Mouse (Mus musculus) forebrain, embryonic 15.5 days (tissue): ENCODE data around the gene Gal. TPM values are rescaled to one million over a fixed set of nuclear protein-coding genes. Genes with fewer than 3 reads are reported as not detected.

Source experiments
- ATAC-seq: fragments of 200-750 bp; cut with Nextera tagmentation; replicated peaks from 2 replicates; pipeline ENCODE4 v1.8.0; 2017; ENCODE audit warnings: mild to moderate bottlenecking, moderate TSS enrichment, moderate library complexity
- H3K27ac ChIP-seq: fragments of 300-500 bp; sonication (generic); replicated peaks from 2 replicates; pipeline ENCODE4 v1.5.1; 2015; ENCODE audit warnings: mild to moderate bottlenecking, inconsistent platforms
- H3K27me3 ChIP-seq: fragments of 300-500 bp; sonication (generic); 2 replicates; pipeline ENCODE4 v1.6.1; 2015; ENCODE audit warnings: inconsistent platforms
- H3K36me3 ChIP-seq: fragments of 300-500 bp; sonication (generic); 2 replicates; pipeline ENCODE4 v1.6.1; 2015; ENCODE audit warnings: mild to moderate bottlenecking, inconsistent platforms
- H3K4me1 ChIP-seq: fragments of 300-500 bp; sonication (generic); 2 replicates; pipeline ENCODE4 v1.6.1; 2015; ENCODE audit warnings: inconsistent platforms
- H3K4me2 ChIP-seq: fragments of 300-500 bp; sonication (generic); replicated peaks from 2 replicates; pipeline ENCODE4 v1.6.1; 2015; ENCODE audit warnings: mild to moderate bottlenecking, inconsistent platforms
- H3K4me3 ChIP-seq: fragments of 300-500 bp; sonication (generic); 2 replicates; pipeline ENCODE4 v1.5.1; 2015; ENCODE audit warnings: mild to moderate bottlenecking, inconsistent platforms
- H3K9ac ChIP-seq: fragments of 300-500 bp; sonication (generic); replicated peaks from 2 replicates; pipeline ENCODE4 v1.6.1; 2015; ENCODE audit warnings: mild to moderate bottlenecking, inconsistent platforms
- H3K9me3 ChIP-seq: fragments of 300-500 bp; sonication (generic); 2 replicates; pipeline ENCODE4 v1.6.1; 2016; ENCODE audit warnings: inconsistent platforms
- WGBS: fragments of 180-500 bp; shearing (Covaris S2); methylation state at CpG from one replicate; pipeline ENCODE4 v1.1.7; 2015; ENCODE audit warnings: mixed read lengths; 5-methylcytosine and 5-hydroxymethylcytosine counted together
- polyA plus RNA-seq: library from polyadenylated mRNA; unstranded; fragments of >200 nt; fragmentation: Nextera tagmentation; extraction: Ambion mirVana; gene quantifications from 2 replicates; pipeline ENCODE4 v1.2.1, GENCODE M21; 2015

Gene Gal
- polyA plus RNA-seq, 1 experiment from 2014 or later: 6.4 TPM

GRCm38 (mm10) chr19:3376966-3377715, 37.2 kb downstream of the Gal start:
- no peak overlapping the region for H3K27ac ChIP-seq
- 27% methylated on average over 4 of the region's 4 CpGs for WGBS
- no peak overlapping the region for H3K4me3 ChIP-seq
- no peak overlapping the region for H3K9ac ChIP-seq
- no peaks in the 10 kb centered on the region for H3K4me1 ChIP-seq
- H3K27me3 ChIP-seq: no peaks in the 10 kb centered on the region
- no peak overlapping the region for H3K4me2 ChIP-seq
- H3K9me3 ChIP-seq: no peaks in the 10 kb centered on the region
- H3K36me3 ChIP-seq: no peaks in the 10 kb centered on the region
- ATAC-seq: no peak

- H3K9me3 ChIP-seq: no peaks in the 10 kb centered on the region
- H3K36me3 ChIP-seq: no peaks in the 10 kb centered on the region
- no peak overlapping the region for H3K4me3 ChIP-seq
- WGBS: 71% methylated on average over 7 of the region's 7 CpGs
- H3K4me1 ChIP-seq: no peaks in the 10 kb centered on the region
- H3K27ac ChIP-seq: no peak overlapping the region
- H3K4me2 ChIP-seq: no peak overlapping the region
- no peak overlapping the region for H3K9ac ChIP-seq
- ATAC-seq: no peak
- H3K27me3 ChIP-seq: no peaks in the 10 kb centered on the region
Measured at GRCm38 (mm10) chr19:3375945-3376495, 38.3 kb downstream of the Gal start.

GRCm38 (mm10) chr19:3374028-3374427, 40.3 kb downstream of the Gal start:
- H3K4me1 ChIP-seq: no peaks in the 10 kb centered on the region
- H3K9ac ChIP-seq: no peak overlapping the region
- no peak overlapping the region for H3K27ac ChIP-seq
- no peaks in the 10 kb centered on the region for H3K27me3 ChIP-seq
- no peak overlapping the region for H3K4me2 ChIP-seq
- H3K4me3 ChIP-seq: no peak overlapping the region
- H3K36me3 ChIP-seq: no peaks in the 10 kb centered on the region
- 63% methylated on average over 2 of the region's 2 CpGs for WGBS
- ATAC-seq: no peak
- no peaks in the 10 kb centered on the region for H3K9me3 ChIP-seq

- H3K27ac ChIP-seq: no peak overlapping the region
Measured at GRCm38 (mm10) chr19:3373380-3373779, 41.0 kb downstream of the Gal start.

GRCm38 (mm10) chr19:3368276-3368675, 46.1 kb downstream of the Gal start:
- ATAC-seq: no peak
- Histone ChIP-seq H3K9ac (no peak overlapping the region), H3K36me3 (0 out of 2 replicates have a peak, but pooled peaks cover 2% of the 10 kb centered on the region), H3K4me1 (no peaks in the 10 kb centered on the region), H3K4me2 (no peak overlapping the region), H3K9me3 (no peaks in the 10 kb centered on the region), H3K27me3 (no peaks in the 10 kb centered on the region), H3K27ac (no peak overlapping the region), H3K4me3 (no peak overlapping the region)
- 93% methylated on average over 3 of the region's 3 CpGs for WGBS

More at GRCm38 (mm10) chr19:3373380-3373779, 41.0 kb downstream of the Gal start:
- no peaks in the 10 kb centered on the region for H3K9me3 ChIP-seq
- H3K4me3 ChIP-seq: no peak overlapping the region
- H3K9ac ChIP-seq: no peak overlapping the region
- 81% methylated on average over 12 of the region's 12 CpGs for WGBS
- ATAC-seq: no peak
- H3K27me3 ChIP-seq: no peaks in the 10 kb centered on the region
- no peaks in the 10 kb centered on the region for H3K36me3 ChIP-seq
- no peak overlapping the region for H3K4me2 ChIP-seq
- no peaks in the 10 kb centered on the region for H3K4me1 ChIP-seq

GRCm38 (mm10) chr19:3365089-3365488, 49.3 kb downstream of the Gal start:
- no peak overlapping the region for H3K27ac ChIP-seq
- no peak overlapping the region for H3K9ac ChIP-seq
- 0 out of 2 replicates have a peak, but pooled peaks cover 2% of the 10 kb centered on the region for H3K36me3 ChIP-seq
- no peaks in the 10 kb centered on the region for H3K27me3 ChIP-seq
- H3K9me3 ChIP-seq: no peaks in the 10 kb centered on the region
- H3K4me1 ChIP-seq: no peaks in the 10 kb centered on the region
- WGBS: 95% methylated on average over 3 of the region's 3 CpGs
- H3K4me2 ChIP-seq: no peak overlapping the region
- ATAC-seq: no peak
- no peak overlapping the region for H3K4me3 ChIP-seq

GRCm38 (mm10) chr19:3363510-3363909, 50.8 kb downstream of the Gal start:
- WGBS: 85% methylated on average over 4 of the region's 4 CpGs
- no peaks in the 10 kb centered on the region for H3K4me1 ChIP-seq
- H3K27me3 ChIP-seq: no peaks in the 10 kb centered on the region
- H3K4me3 ChIP-seq: no peak overlapping the region
- H3K4me2 ChIP-seq: no peak overlapping the region
- H3K27ac ChIP-seq: no peak overlapping the region
- ATAC-seq: no peak
- no peak overlapping the region for H3K9ac ChIP-seq
- 0 out of 2 replicates have a peak, but pooled peaks cover 2% of the 10 kb centered on the region for H3K36me3 ChIP-seq
- no peaks in the 10 kb centered on the region for H3K9me3 ChIP-seq

Other genes with a start within 250 kb of the Gal start
- 102 and 110 TPM in 2 replicates for gene Mrpl21, start 131.6 kb downstream of the Gal start, polyA plus RNA-seq
- 12.1 TPM in 2 replicates for gene Ighmbp2, start 131.5 kb downstream of the Gal start, polyA plus RNA-seq
- gene Cpt1a, start 92.2 kb downstream of the Gal start, polyA plus RNA-seq: 12.7 and 13.0 TPM in 2 replicates
- 0.13 and 0.55 TPM in 2 replicates for gene Tesmin, start 25.7 kb downstream of the Gal start, polyA plus RNA-seq
- gene Ppp6r3, start 161.2 kb upstream of the Gal start, polyA plus RNA-seq: 62.5 and 69.6 TPM in 2 replicates